Mouse (Mus musculus) neural tube, embryonic 14.5 days (tissue): ENCODE results near the gene Fbxo46. TPM values are rescaled to one million over a fixed set of nuclear protein-coding genes. Genes with fewer than 3 reads are reported as not detected.

ENCODE experiments used
- ATAC-seq: fragments of 200-750 bp; cut with Nextera tagmentation; 2 replicates; pipeline ENCODE4 v1.8.0; 2017; ENCODE audit warnings: low read depth, mild to moderate bottlenecking, moderate TSS enrichment, moderate library complexity
- H3K27ac ChIP-seq: fragments of 300-500 bp; sonication (generic); 2 replicates; pipeline ENCODE4 v1.5.1; 2014; ENCODE audit warnings: low read depth, mild to moderate bottlenecking, control low read depth, low read length, moderate library complexity, mixed read lengths
- H3K27me3 ChIP-seq: fragments of 300-500 bp; sonication (generic); 2 replicates; pipeline ENCODE4 v1.6.1; 2014; ENCODE audit warnings: low read length; ENCODE audit not compliant: control insufficient read depth, insufficient read depth
- H3K36me3 ChIP-seq: fragments of 300-500 bp; sonication (generic); 2 replicates; pipeline ENCODE4 v1.6.1; 2014; ENCODE audit warnings: low read length, mixed read lengths; ENCODE audit not compliant: control insufficient read depth, insufficient read depth
- H3K4me1 ChIP-seq: fragments of 300-500 bp; sonication (generic); 2 replicates; pipeline ENCODE4 v1.6.1; 2014; ENCODE audit warnings: low read length; ENCODE audit not compliant: control insufficient read depth, insufficient read depth
- H3K4me2 ChIP-seq: fragments of 300-500 bp; sonication (generic); 2 replicates; pipeline ENCODE4 v1.6.1; 2014; ENCODE audit warnings: mild to moderate bottlenecking, low read depth, low read length, control low read depth
- H3K4me3 ChIP-seq: fragments of 300-500 bp; sonication (generic); 2 replicates; pipeline ENCODE4 v1.5.1; 2014; ENCODE audit warnings: low read depth, low read length, control low read depth, mixed read lengths
- H3K9ac ChIP-seq: fragments of 300-500 bp; sonication (generic); replicated peaks from 2 replicates; pipeline ENCODE4 v1.6.1; 2014; ENCODE audit warnings: low read depth, mild to moderate bottlenecking, control low read depth, low read length, mixed read lengths
- H3K9me3 ChIP-seq: fragments of 300-500 bp; sonication (generic); 2 replicates; pipeline ENCODE4 v1.6.1; 2016; ENCODE audit warnings: low read length; ENCODE audit not compliant: control insufficient read depth
- WGBS: fragments of 180-500 bp; shearing (Covaris S2); extraction: QIAGEN DNeasy Blood & Tissue Kit; methylation state at CpG from one replicate; pipeline ENCODE4 v1.1.7; 2014; 5-methylcytosine and 5-hydroxymethylcytosine counted together
- polyA plus RNA-seq: library from polyadenylated mRNA; unstranded; fragments of >200 nt; fragmentation: Nextera tagmentation; extraction: Ambion mirVana; gene quantifications from 2 replicates; pipeline ENCODE4 v1.2.1, GENCODE M21; 2014

The Fbxo46 gene
- polyA plus RNA-seq, 1 experiment from 2014 or later = 11.6 TPM

DNA sequence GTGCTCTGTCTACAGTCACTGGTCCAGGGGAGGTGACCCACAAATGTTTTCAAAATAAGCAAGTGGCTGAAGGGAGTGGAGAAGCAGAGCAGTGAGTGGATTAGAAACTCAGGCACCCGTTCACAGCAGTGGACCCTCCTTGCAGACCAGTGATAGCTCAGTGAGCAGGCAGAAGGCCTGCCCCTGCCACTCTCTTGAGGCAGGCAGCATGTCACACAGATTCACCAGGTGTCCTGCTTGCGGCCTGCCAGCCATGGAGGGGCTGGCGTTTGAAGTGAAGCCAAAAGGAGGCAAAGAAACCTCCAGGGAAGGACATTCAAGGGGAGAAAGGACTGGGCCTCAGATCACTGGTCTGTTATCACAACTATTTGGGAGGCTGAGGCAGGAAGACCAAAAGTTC is 40.9 kb upstream of the Fbxo46 start:
- no peak for ATAC-seq
- Histone ChIP-seq H3K27ac (no peak overlapping the region), H3K4me2 (no peak overlapping the region), H3K4me3 (no peak overlapping the region), H3K9ac (no peak overlapping the region), H3K9me3 (no peaks in the 10 kb centered on the region), H3K27me3 (no peaks in the 10 kb centered on the region; the same call in 1 of the 2 replicates), H3K36me3 (peaks cover 41% of the 10 kb centered on the region), H3K4me1 (peaks cover 15% of the 10 kb centered on the region; the same call in 1 of the 2 replicates)
- WGBS = 90% methylated on average over 3 of the region's 3 CpGs

DNA sequence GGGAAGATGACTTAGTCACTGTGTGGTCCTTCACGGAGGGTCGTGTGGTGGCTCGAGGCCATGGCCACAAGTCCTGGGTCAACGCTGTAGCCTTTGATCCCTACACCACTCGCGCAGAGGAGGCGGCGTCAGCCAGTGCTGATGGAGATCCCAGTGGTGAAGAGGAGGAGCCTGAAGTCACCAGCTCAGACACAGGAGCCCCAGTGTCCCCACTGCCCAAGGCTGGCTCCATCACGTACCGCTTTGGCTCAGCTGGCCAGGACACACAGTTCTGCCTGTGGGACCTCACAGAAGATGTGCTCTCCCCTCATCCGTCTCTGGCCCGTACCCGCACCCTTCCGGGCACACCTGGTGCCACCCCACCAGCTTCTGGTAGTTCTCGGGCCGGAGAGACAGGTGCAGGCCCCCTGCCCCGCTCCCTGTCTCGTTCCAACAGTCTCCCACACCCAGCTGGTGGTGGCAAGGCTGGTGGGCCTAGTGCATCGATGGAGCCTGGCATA is 39.2 kb upstream of the Fbxo46 start:
- H3K27me3 ChIP-seq = no peaks in the 10 kb centered on the region; the same call in 1 of the 2 replicates
- H3K4me1 ChIP-seq = peaks cover 11% of the 10 kb centered on the region; the same call in 1 of the 2 replicates
- no peaks in the 10 kb centered on the region for H3K9me3 ChIP-seq
- no peak overlapping the region for H3K9ac ChIP-seq
- WGBS = 93% methylated on average over 19 of the region's 19 CpGs
- ATAC-seq = no peak
- H3K36me3 ChIP-seq = peaks cover 41% of the 10 kb centered on the region
- H3K4me2 ChIP-seq = no peak overlapping the region
- H3K4me3 ChIP-seq = no peak overlapping the region
- H3K27ac ChIP-seq = no peak overlapping the region

DNA sequence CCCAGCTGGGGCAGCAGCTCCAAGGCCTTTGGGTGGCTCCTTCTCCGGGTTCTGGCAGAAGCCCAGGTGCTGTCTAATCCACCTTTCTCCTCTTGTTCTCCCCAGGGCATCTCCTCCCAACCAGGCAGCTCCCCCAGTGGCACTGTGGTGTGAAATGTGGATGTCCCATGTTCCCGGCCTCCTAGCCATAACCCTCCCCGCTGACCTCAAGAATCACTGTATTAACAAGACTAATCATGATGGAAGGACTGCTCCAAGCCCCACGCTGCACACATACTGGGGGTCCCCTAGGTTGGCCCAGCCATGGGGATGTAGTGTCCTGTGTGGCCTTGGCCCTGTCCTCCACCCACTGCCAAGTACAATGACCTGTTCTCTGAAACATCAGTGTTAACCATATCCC is 37.5 kb upstream of the Fbxo46 start:
- Histone ChIP-seq H3K9me3 (no peaks in the 10 kb centered on the region), H3K4me1 (peaks cover 6% of the 10 kb centered on the region; the same call in 1 of the 2 replicates), H3K27me3 (no peaks in the 10 kb centered on the region), H3K36me3 (peaks cover 44% of the 10 kb centered on the region), H3K4me3 (no peak overlapping the region), H3K9ac (no peak overlapping the region), H3K27ac (no peak overlapping the region), H3K4me2 (no peak overlapping the region)
- ATAC-seq = no peak
- WGBS = 80% methylated on average over 4 of the region's 4 CpGs

DNA sequence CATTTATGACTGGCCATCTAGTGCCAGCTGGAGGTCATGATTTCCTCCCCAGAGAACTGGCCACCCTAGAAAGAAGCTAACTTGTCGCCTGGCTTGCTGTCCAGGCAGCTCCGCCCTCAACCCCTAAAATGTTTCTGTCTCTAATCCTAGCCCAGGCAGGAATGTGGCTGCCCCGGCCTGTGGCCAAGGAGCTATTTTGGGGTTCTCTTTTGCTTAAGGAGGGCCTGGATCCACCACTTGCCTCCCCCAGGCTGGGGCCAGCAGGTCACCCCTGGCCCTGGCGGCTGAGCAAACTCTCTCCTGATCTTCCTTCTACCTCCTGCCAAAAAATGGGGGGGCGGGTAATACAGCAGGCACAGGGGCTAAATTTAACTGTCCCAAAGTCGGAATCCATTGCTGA is 36.6 kb upstream of the Fbxo46 start:
- ATAC-seq = no peak
- WGBS = 59% methylated on average over 6 of the region's 6 CpGs
- Histone ChIP-seq H3K27ac (no peak overlapping the region), H3K9ac (no peak overlapping the region), H3K4me3 (no peak overlapping the region), H3K9me3 (no peaks in the 10 kb centered on the region), H3K4me1 (no peaks in the 10 kb centered on the region), H3K4me2 (no peak overlapping the region), H3K27me3 (no peaks in the 10 kb centered on the region), H3K36me3 (peaks cover 44% of the 10 kb centered on the region)

DNA sequence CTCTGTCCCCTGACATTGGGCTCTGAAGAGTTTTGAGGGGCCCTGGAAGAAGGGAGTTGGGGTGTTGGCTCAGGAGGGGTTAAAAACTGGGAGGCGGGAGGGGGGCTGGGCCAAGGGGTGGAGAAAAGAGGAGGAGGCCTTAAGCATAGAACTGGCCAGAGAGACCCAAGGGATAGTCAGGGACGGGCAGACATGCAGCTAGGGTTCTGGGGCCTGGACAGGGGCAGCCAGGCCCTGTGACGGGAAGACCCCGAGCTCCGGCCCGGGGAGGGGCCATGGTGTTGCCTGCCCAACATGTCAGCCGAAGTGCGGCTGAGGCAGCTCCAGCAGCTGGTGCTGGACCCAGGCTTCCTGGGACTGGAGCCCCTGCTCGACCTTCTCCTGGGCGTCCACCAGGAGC is 36.0 kb upstream of the Fbxo46 start, which contains the start of gene Dmpk:
Gene Dmpk (plus strand): TSS at position 149 of the 400 bp plus-strand sequence.
- 56% methylated on average over 10 of the region's 10 CpGs for WGBS
- no peaks in the 10 kb centered on the region for H3K27me3 ChIP-seq
- no peaks in the 10 kb centered on the region for H3K4me1 ChIP-seq
- no peak within 1 kb of the TSS for H3K4me2 ChIP-seq
- no peak within 1 kb of the TSS for H3K9ac ChIP-seq
- no peak within 1 kb of the TSS for H3K27ac ChIP-seq
- H3K36me3 ChIP-seq = peaks cover 42% of the 10 kb centered on the region
- H3K9me3 ChIP-seq = no peaks in the 10 kb centered on the region
- ATAC-seq = no peak
- no peak within 1 kb of the TSS for H3K4me3 ChIP-seq

DNA sequence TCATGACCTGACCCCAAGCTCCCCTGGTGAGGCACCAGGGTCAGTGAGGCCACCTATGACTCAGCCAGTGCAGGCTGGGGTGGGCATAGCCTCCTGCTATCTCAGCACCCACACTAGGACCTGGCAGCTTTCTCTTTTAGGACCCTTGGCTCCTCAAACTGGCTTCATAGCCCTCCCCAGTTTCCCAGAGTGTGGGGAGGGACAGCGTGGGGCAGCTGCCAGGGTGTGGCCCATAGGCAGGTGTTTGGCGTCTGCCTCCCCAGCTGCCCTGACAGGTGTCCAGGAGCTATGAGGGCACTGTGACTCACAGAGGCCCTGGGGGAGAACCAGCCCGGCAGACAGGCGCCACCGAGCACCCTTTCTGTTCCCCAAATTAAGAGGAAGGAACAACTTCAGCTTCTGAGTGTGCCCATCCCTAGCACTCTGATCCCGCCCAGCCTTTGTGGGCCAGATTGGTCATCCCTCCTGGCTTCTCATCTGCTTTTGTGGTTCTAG is 35.3 kb upstream of the Fbxo46 start:
- Histone ChIP-seq H3K36me3 (peaks cover 39% of the 10 kb centered on the region), H3K4me2 (no peak overlapping the region), H3K4me3 (no peak overlapping the region), H3K27ac (no peak overlapping the region), H3K27me3 (no peaks in the 10 kb centered on the region), H3K9ac (no peak overlapping the region), H3K4me1 (no peaks in the 10 kb centered on the region), H3K9me3 (no peaks in the 10 kb centered on the region)
- WGBS = 88% methylated on average over 6 of the region's 6 CpGs
- no peak for ATAC-seq

DNA sequence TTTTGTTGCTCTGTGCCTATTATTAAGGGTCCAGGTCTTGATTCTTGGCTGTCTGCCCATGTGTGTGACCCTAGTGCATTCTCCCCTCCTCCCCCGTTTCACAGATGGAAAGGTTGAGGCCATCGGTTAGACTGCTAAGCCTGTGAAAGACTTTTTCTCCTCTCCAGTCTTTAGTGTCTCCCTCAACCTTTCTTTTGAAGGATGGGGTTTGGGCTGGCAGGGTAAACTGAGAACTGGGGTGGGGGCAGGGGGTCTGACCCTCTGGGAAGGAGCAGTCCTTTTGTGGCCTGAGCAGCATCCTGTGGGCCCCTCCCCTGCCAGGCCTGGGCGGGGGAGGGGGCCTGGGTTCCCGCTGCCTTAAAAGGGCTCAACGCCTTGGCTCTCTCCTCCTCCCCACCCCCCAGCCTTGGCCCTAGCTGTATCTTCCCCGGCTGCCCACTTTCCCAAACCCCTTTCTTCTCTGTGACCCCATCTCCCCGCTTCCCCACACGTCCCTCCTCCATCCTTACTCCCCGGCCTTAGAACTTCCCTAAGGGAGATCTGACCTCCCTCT is 34.7 kb upstream of the Fbxo46 start:
- no peak overlapping the region for H3K4me3 ChIP-seq
- no peak overlapping the region for H3K27ac ChIP-seq
- no peaks in the 10 kb centered on the region for H3K4me1 ChIP-seq
- no peak overlapping the region for H3K9ac ChIP-seq
- peaks cover 35% of the 10 kb centered on the region for H3K36me3 ChIP-seq
- H3K27me3 ChIP-seq = no peaks in the 10 kb centered on the region
- no peak for ATAC-seq
- H3K4me2 ChIP-seq = no peak overlapping the region
- WGBS = 23% methylated on average over 8 of the region's 9 CpGs
- H3K9me3 ChIP-seq = no peaks in the 10 kb centered on the region

DNA sequence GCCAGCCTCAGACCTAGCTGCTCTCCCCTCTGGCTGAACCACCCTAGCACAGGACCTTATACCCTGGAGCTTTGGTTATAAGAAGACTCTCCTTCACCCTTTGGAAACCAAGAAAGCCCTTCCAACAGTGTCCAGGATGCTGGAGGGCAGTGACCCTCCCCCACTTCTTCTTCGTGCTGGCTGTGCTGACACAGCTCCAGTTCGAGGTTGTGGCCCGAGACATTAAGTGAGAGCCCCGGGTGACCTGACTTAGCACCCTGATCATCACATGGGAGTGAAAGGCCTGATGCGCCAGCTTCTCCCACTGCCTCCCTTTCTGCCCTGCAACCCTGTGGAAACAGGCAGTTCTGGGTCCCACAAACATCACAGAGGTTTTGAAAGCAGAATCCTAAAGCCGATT is 34.2 kb upstream of the Fbxo46 start:
- H3K9me3 ChIP-seq = no peaks in the 10 kb centered on the region
- no peaks in the 10 kb centered on the region; the same call in 1 of the 2 replicates for H3K27me3 ChIP-seq
- no peak overlapping the region for H3K4me3 ChIP-seq
- H3K4me2 ChIP-seq = no peak overlapping the region
- H3K27ac ChIP-seq = no peak overlapping the region
- no peaks in the 10 kb centered on the region for H3K4me1 ChIP-seq
- 10% methylated on average over 6 of the region's 6 CpGs for WGBS
- no peak for ATAC-seq
- H3K9ac ChIP-seq = no peak overlapping the region
- H3K36me3 ChIP-seq = peaks cover 32% of the 10 kb centered on the region

DNA sequence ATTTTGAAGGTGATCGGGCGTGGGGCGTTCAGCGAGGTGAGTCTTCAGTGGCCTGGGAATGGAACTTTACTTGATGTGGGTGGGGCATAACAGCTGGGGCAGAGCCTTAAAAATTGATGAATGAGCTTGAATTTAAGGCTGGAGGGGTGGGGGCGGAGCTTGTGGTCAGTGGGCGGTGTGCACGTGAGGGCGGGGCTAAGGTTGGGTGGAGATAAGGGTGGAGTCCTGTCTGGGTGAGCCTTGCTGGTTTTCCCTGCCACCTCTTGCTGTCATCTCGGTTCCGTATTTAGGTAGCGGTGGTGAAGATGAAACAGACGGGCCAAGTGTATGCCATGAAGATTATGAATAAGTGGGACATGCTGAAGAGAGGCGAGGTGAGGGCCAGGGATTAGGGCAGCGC is 33.6 kb upstream of the Fbxo46 start:
- Histone ChIP-seq H3K4me2 (no peak overlapping the region), H3K36me3 (peaks cover 32% of the 10 kb centered on the region; the same call in 1 of the 2 replicates), H3K4me1 (no peaks in the 10 kb centered on the region), H3K4me3 (no peak overlapping the region), H3K9ac (no peak overlapping the region), H3K27me3 (no peaks in the 10 kb centered on the region; the same call in 1 of the 2 replicates), H3K27ac (no peak overlapping the region), H3K9me3 (no peaks in the 10 kb centered on the region)
- WGBS = 17% methylated on average over 14 of the region's 14 CpGs
- no peak for ATAC-seq
